Mouse (Mus musculus): Measurements from ENCODE around the gene Fzd2. TPM values are rescaled to one million over a fixed set of nuclear protein-coding genes. Genes with fewer than 3 reads are reported as not detected.

Gene Fzd2
- polyA plus RNA-seq, 2 experiments = 0.28 to 1.1 TPM

DNA sequence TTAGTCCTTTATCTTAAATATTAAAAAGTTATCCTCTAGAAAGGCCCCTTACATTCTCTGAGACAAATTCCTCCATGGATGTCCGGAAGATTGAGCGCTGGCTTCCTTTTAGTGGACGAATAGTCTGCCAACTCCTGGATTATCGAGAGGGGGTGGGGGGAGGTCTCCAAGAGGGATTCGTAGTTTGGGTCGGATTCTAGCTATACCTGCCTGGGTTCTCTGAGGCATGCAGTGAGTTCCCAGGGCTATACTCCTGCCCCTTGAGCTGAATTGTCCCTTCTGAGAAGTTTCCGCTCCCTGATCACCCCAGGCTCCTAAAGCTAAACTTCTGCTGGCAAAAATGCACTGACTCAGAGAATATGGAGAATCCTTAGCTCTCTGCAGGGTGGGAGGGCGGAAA lies 5.3 kb downstream of the Fzd2 start:
- Histone ChIP-seq H3K9ac (replicated peaks) (no peak overlapping the region), H3K9me3 (ENCODE audit: control insufficient read depth, low read length) (no peaks in the 10 kb centered on the region), H3K27me3 (ENCODE audit: control insufficient read depth, insufficient read depth, low read length) (peaks cover 44% of the 10 kb centered on the region), H3K27ac (no peak overlapping the region), H3K4me3 (ENCODE audit: insufficient read depth in 1 of 2, low read depth in 2 of 2, low read length in 2 of 2) (no peak overlapping the region), H3K4me1 (replicated peaks; ENCODE audit: control insufficient read depth in 2 of 2, insufficient read depth in 2 of 2, low read length in 1 of 2) (no peaks in the 10 kb centered on the region), H3K36me3 (replicated peaks; ENCODE audit: control insufficient read depth, insufficient read depth, low read depth) (no peaks in the 10 kb centered on the region), H3K4me2 (ENCODE audit: low read depth) (no peak overlapping the region)
- 57% methylated on average over 8 of the region's 8 CpGs for WGBS (ENCODE audit: insufficient replicate concordance)
- ATAC-seq (ENCODE audit: insufficient read depth) (no peak), DNase-seq (ENCODE audit: low read depth in 3 of 3, low spot score in 3 of 3) (no peak)
- no peak for TF ChIP-seq CTCF (IDR thresholded peaks at IDR 0.05; ENCODE audit: low read depth)
- no peak for TF ChIP-seq EP300 (IDR thresholded peaks at IDR 0.05; ENCODE audit: low read depth)

DNA sequence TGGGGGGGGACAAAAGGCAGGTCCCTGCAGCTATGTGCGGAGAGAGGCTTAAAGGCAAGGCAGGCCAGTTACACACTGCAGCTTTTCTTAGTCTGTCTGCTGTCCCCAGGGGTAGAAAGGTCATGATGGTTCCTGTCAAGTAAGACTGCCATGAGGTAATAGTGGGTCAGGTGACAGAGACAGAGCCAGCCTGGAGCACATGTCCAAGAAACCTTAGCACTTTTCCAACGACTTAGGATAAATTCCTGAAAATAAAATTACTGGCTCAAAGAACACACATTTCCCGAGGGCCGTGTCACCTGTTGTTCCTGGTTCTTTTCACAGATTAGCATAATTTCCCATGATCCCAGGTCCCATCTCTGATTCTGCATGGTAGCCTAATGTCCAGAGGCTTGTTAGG lies 6.1 kb downstream of the Fzd2 start:
- Histone ChIP-seq H3K4me2 (ENCODE audit: low read depth) (no peak overlapping the region), H3K9me3 (ENCODE audit: control insufficient read depth, low read length) (no peaks in the 10 kb centered on the region), H3K27ac (no peak overlapping the region), H3K4me1 (replicated peaks; ENCODE audit: control insufficient read depth in 2 of 2, insufficient read depth in 2 of 2, low read length in 1 of 2) (no peaks in the 10 kb centered on the region), H3K4me3 (ENCODE audit: insufficient read depth in 1 of 2, low read depth in 2 of 2, low read length in 2 of 2) (no peak overlapping the region), H3K9ac (replicated peaks) (no peak overlapping the region), H3K36me3 (replicated peaks; ENCODE audit: control insufficient read depth, insufficient read depth, low read depth) (no peaks in the 10 kb centered on the region), H3K27me3 (ENCODE audit: control insufficient read depth, insufficient read depth, low read length) (peaks cover 36% of the 10 kb centered on the region)
- no peak for ATAC-seq (ENCODE audit: insufficient read depth)
- no peak for DNase-seq (ENCODE audit: low read depth in 3 of 3, low spot score in 3 of 3)
- TF ChIP-seq CTCF (IDR thresholded peaks at IDR 0.05; ENCODE audit: low read depth) = no peak
- no peak for TF ChIP-seq EP300 (IDR thresholded peaks at IDR 0.05; ENCODE audit: low read depth)
- 59% methylated on average over 4 of the region's 4 CpGs for WGBS (ENCODE audit: insufficient replicate concordance)

DNA sequence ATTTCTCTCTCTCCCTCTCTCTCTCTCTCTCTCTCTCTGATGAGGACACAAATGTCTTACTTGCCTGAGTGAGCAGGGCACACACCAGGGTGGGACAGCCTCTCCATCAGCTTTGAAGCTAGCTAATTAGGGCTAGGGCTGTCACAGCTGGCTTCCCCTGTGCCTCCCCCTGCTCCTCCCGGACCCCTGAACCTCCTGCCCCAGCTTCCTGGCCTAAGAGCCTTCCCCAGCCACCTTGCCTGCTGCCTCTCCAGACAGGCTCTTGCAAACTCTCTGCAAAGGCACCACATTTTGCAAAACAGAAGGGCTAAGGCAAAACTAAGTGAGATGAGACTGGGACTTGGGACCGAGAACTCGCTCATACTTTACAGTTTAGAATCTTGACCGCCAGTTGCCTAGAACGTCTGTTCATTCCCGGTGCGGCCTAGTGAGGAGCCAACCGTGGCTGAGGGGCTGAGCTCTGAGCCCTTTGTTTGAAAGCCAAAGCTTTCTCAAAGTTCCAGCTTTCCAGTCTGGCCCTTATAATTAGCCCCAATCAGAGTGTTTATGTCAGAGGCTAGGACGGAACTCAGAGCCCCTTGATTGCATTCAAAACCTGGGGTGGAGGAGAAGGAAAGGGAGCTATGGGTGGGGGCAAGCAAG lies 6.6 kb downstream of the Fzd2 start:
- DNase-seq (ENCODE audit: low read depth in 3 of 3, low spot score in 3 of 3) = no peak
- ATAC-seq (ENCODE audit: insufficient read depth) = no peak
- H3K27ac ChIP-seq = no peak overlapping the region
- H3K36me3 ChIP-seq (replicated peaks; ENCODE audit: control insufficient read depth, insufficient read depth, low read depth) = no peaks in the 10 kb centered on the region
- WGBS (ENCODE audit: insufficient replicate concordance) = 45% methylated on average over 9 of the region's 9 CpGs
- no peaks in the 10 kb centered on the region for H3K9me3 ChIP-seq (ENCODE audit: control insufficient read depth, low read length)
- TF ChIP-seq CTCF (IDR thresholded peaks at IDR 0.05; ENCODE audit: low read depth) (no peak), EP300 (IDR thresholded peaks at IDR 0.05; ENCODE audit: low read depth) (no peak)
- H3K4me3 ChIP-seq (ENCODE audit: insufficient read depth in 1 of 2, low read depth in 2 of 2, low read length in 2 of 2) = no peak overlapping the region
- no peaks in the 10 kb centered on the region for H3K4me1 ChIP-seq (replicated peaks; ENCODE audit: control insufficient read depth in 2 of 2, insufficient read depth in 2 of 2, low read length in 1 of 2)
- H3K9ac ChIP-seq (replicated peaks) = no peak overlapping the region
- peaks cover 31% of the 10 kb centered on the region for H3K27me3 ChIP-seq (ENCODE audit: control insufficient read depth, insufficient read depth, low read length)
- no peak overlapping the region for H3K4me2 ChIP-seq (ENCODE audit: low read depth)

DNA sequence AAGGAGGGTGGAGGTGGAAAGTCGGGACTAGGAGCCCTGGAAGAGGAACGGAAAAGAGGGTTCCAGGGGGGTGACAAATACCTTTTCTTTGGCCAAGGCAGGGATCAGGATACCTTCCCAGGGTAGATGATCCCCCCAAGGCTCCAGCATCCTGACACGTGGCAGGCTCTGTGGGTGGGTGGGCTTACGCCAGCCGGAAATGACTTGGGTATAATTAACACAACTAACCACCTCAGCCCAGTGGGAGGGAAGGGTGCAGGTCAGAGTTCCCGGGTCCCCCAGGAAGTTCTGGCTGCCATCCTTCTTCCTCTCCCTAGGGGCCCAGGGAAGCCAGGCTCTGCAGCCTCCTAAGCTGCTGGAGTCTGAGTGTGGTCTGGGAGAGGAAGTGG lies 7.1 kb downstream of the Fzd2 start:
- Histone ChIP-seq H3K27me3 (ENCODE audit: control insufficient read depth, insufficient read depth, low read length) (peaks cover 26% of the 10 kb centered on the region), H3K36me3 (replicated peaks; ENCODE audit: control insufficient read depth, insufficient read depth, low read depth) (no peaks in the 10 kb centered on the region), H3K4me1 (replicated peaks; ENCODE audit: control insufficient read depth in 2 of 2, insufficient read depth in 2 of 2, low read length in 1 of 2) (no peaks in the 10 kb centered on the region), H3K27ac (no peak overlapping the region), H3K9ac (replicated peaks) (no peak overlapping the region), H3K9me3 (ENCODE audit: control insufficient read depth, low read length) (no peaks in the 10 kb centered on the region), H3K4me3 (ENCODE audit: insufficient read depth in 1 of 2, low read depth in 2 of 2, low read length in 2 of 2) (no peak overlapping the region), H3K4me2 (ENCODE audit: low read depth) (no peak overlapping the region)
- TF ChIP-seq EP300 (IDR thresholded peaks at IDR 0.05; ENCODE audit: low read depth) (no peak), CTCF (IDR thresholded peaks at IDR 0.05; ENCODE audit: low read depth) (no peak)
- WGBS (ENCODE audit: insufficient replicate concordance) = 15% methylated on average over 6 of the region's 6 CpGs
- ATAC-seq (ENCODE audit: insufficient read depth) = no peak
- DNase-seq (ENCODE audit: low read depth in 3 of 3, low spot score in 3 of 3) = no peak

DNA sequence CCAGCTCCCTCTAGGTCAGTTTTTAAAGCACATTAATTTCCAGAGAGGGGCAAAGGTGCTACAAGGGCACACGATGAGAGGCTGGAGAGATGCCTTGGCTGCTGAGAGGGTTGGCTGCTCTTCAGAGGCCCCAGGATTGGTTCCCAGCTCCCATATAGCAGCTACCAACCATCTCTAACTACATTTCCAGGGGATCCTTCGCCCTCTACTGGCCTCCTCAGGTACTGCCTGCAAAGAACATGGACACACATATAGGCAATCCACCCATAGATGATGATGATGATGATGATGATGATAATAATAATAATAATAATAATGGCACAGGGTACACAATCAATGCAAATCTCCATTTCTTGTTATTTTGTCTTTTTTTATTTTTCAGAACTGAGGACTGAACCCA lies 15.3 kb downstream of the Fzd2 start:
- WGBS (ENCODE audit: insufficient replicate concordance) = 43% methylated on average over 2 of the region's 2 CpGs
- H3K4me1 ChIP-seq (replicated peaks; ENCODE audit: control insufficient read depth in 2 of 2, insufficient read depth in 2 of 2, low read length in 1 of 2) = no peaks in the 10 kb centered on the region
- no peaks in the 10 kb centered on the region for H3K27me3 ChIP-seq (ENCODE audit: control insufficient read depth, insufficient read depth, low read length)
- no peak overlapping the region for H3K9ac ChIP-seq (replicated peaks)
- H3K4me3 ChIP-seq (ENCODE audit: insufficient read depth in 1 of 2, low read depth in 2 of 2, low read length in 2 of 2) = no peak overlapping the region
- TF ChIP-seq CTCF (IDR thresholded peaks at IDR 0.05; ENCODE audit: low read depth) (peak; percentile 51), EP300 (IDR thresholded peaks at IDR 0.05; ENCODE audit: low read depth) (no peak)
- no peak overlapping the region for H3K4me2 ChIP-seq (ENCODE audit: low read depth)
- no peak for DNase-seq (ENCODE audit: low read depth in 3 of 3, low spot score in 3 of 3)
- no peaks in the 10 kb centered on the region for H3K36me3 ChIP-seq (replicated peaks; ENCODE audit: control insufficient read depth, insufficient read depth, low read depth)
- no peaks in the 10 kb centered on the region; the same call in 1 of the 2 replicates for H3K9me3 ChIP-seq (ENCODE audit: control insufficient read depth, low read length)
- ATAC-seq (ENCODE audit: insufficient read depth) = no peak
- H3K27ac ChIP-seq = no peak overlapping the region

Measured in liver, embryonic 14.5 days (tissue).